Mouse (Mus musculus) left cerebral cortex, postnatal 10 days (tissue): ENCODE data around the gene Zdhhc1. TPM values are rescaled to one million over a fixed set of nuclear protein-coding genes. Genes with fewer than 3 reads are reported as not detected.

Source experiments
- DNase-seq, 2 experiments: peaks; one replicate each; pipeline ENCODE4 v3.0.0; 2021 to 2022; ENCODE audit warnings: low spot score in 2 of 2, mixed read lengths in 1 of 2; ENCODE audit errors: extremely low spot score in 1 of 2
- intact Hi-C: fragments of 180-260 bp; cut with DNase I; formaldehyde crosslinking; loops from one replicate; pipeline ENCODE4 v1.15.1; 2025
- total RNA-seq, 2 experiments: library from RNA; stranded (reverse); gene quantifications; 2 replicates each; pipeline ENCODE4 v1.2.3; 2021

Gene Zdhhc1
- total RNA-seq, 2 experiments from 2014 or later: 21.6 to 21.8 TPM

DNA sequence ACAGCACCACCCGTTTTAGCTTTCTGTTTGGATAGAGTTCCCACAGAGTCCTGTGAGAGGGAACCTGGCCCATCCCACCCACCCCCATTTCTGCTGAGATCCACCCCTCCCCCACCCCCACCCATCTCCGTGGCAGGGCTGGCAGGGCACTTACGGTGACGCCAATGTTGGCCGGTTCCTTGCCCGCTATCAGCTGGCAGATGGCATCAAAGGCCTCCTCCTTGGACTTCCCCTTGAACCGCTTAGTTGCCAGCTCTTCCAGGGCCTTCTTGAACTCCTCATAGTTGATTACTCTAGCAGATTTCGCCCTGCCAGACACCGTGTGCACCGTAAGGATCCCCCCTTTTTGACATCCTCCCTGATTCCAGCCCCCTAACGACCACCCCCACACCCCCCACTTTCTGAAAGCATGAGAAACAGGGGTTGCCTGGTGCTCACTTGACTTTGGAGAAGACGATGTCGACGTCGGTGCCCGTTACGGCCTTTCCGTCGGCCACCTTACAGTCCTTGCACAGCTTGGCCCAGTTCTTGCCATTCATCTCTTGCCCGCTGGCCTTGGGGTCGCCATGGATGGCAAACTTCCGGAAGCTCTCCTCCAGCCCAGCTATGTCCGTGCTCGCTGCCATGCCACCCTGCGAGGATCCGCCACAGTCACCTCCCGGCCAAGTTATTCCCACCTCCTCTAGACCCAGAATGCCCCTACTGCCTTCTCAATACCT is 28.5 kb downstream of the Zdhhc1 start:
- intact Hi-C loops: no loop called here
- no peak for DNase-seq

DNA sequence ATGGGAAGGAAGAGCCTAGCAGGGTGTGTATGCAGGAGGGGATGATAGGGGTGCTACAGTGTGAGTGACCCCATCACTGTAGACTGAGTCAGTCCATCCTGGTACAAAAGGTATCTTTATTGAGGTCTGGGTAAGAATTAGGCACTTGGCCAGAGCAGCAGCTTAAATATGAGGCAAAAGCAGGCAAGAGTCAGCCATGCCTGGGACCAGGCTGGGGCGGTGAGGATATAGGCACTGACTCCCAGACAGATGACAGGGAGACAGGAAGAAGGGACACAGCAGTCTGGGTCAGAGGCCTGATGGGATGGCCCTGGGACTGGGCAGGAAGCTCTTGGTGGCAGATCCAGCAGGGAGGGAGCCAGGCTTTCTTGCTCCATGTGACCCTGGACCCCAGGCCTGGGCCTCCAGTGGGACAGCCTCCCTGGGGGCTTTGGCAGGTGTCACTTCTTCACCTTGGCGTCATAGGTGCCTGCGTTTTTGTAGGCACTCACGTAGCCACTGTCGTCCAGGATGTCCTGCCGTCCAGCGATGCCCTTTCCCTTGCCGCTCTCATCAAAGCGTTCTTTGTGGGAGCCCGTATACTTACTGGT is 29.2 kb downstream of the Zdhhc1 start:
- intact Hi-C loops: no loop called here
- DNase-seq: no peak

DNA sequence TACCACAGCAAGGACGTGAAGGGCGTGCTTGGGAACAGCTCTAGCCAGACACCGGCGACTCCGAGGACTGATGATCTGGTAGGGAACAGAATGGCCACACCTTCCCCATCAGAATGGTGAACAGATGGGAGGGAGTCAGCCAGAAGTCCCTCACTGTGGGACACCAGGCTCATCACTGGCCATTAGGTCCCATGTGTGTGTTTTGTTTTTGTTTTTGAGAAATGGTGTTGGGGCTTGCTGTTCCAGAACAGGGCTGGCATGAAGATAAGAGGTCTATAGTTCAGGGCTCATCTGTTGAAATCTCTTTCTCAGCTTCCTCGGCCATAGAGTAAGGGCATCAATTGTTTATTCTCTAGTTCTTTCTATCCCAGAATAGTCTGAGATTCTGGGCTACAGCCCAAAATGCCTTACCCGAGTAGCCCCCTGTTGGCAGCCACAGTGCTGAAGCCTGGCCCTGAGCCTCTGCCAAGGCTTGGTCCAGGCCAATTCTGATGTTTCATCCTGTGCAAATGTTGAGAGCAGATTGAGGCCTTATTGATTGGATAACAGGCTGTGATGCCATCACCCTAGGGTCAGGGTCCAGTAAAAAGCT is 29.9 kb downstream of the Zdhhc1 start:
- peak; percentile 72 to 77 for DNase-seq
- intact Hi-C loops: no loop called here

DNA sequence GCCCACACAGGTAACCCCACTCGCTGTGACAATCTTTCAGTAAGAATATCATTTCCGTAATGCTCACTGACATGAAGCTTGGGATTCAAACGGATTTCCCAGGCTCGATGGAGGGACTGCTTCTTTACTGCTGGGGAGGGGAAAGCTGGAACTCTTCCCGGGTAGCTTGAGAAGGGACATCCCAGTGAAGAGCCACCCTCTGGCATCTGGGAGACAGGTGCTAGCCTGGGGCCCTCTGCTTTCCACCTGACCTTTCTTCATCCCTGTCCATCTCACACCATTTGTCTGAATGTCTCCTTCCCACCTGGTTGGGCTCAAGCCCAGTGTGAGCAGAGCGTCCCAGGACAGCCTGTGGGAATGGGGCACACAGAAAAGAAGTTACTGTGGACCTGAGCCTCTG is 30.5 kb downstream of the Zdhhc1 start:
- intact Hi-C loops: no loop called here
- DNase-seq: no peak

DNA sequence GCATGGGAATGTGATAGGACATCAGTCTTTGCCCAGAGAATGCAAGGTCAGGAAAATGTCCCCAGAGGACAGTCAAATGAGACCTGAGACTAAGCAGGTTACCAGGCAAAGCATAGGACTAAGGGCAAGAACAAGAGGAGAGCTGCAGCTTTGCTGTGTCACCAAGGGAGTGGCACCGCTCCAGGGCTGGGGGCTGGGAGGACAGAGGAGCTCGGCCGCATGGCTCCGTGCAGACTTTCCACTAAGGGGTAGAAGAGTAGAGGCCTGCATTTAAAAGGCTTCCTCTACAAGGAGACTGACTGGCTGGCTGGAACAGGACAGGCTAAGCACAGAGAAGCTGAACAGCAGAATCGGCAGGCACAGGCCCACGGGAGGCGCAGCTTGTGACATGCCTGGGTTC is 32.1 kb downstream of the Zdhhc1 start:
- DNase-seq: no peak
- intact Hi-C loops: no loop called here

DNA sequence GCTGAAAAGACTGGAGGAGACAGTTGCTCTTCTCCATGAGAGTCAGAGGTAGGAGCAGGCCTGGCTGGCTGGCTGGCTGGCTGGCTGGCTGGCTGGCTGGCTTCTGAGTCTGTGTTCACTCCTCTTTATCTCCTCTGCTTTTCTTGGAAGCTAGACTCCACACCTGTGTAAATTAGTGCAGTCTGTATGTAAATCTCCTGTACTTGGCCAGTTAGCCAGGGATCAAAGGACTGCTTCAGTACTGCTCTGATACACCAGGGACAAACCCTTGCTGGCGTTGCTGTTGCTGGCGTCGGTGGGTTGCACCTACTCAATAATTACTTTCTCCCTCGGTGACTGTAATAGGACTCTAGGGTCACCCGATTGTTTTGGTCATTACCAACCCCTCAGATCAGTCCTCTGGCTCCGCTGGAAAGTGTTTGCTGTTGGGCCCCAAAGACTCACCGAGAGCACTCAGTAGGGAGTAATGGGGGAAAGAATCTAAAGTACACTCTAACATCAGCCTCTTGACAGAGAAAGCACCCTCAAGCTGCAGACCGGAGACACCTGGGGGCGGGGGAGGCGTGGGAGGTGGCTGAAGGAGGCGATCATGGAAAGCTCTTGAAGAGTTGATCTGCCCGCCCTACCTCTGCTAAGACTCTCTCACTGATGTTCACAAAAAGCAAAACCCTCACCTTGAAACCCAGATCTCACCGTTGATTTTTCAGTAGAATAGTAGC is 35.5 kb downstream of the Zdhhc1 start:
- DNase-seq: no peak
- intact Hi-C loops: no loop called here

DNA sequence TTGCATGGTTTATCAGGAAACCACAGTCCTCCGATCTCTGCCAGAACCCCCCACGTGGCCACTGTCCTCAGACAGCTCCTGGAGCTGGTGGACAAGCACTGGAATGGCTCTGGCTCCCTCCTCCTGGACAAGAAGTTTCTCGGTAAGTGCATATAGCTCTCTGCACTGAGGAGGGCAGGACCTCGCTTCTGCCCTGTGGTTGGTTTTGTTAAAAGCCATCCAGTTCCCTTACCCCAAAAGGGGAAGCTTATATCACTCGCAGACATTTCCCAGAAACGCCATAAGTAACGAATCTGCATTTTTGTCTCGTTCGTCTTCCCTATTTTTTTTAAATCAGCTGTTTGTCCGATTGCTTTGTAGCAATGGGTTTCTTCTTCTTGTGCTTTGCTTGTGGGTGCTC is 41.5 kb downstream of the Zdhhc1 start:
- DNase-seq: no peak
- intact Hi-C loops: no loop called here

DNA sequence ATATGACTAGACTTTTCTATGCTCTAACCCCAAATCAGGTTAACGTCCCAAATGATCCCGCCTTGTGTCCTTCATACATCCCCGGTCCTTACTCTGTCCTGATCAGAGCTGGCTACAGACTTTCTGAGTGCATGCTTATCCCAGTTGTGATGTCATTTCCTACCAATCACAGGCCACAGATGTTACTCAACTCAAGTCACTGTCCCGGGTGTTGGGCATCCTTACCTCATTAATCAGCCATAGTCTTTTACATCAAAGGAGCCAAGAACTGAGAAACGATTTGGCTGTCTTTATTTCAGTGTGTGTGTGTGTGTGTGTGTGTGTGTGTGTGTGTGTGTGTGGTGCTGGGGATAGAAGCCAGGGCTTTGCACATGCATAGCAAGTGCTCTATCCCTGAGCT is 42.6 kb downstream of the Zdhhc1 start:
- intact Hi-C loops: no loop called here
- DNase-seq: no peak

DNA sequence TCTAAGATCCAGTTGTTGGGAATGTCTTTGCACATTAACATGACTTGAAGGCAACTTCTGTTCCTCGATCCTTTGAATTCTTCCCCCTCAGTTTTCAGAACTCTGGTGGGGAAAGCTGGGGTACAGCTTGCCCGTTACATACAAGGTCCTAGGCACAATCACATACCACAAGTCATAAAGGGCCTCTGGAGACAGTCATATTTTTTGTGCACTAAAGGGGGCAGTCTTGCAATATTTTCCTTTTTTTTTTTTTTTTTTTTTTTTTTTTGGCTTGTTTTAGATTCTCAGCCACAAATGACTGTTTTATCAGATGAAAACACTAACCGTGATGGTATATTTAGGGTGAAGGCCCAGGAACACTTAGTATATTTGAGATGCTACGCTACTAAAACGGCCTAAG is 43.4 kb downstream of the Zdhhc1 start:
- intact Hi-C loops: no loop called here
- no peak for DNase-seq

DNA sequence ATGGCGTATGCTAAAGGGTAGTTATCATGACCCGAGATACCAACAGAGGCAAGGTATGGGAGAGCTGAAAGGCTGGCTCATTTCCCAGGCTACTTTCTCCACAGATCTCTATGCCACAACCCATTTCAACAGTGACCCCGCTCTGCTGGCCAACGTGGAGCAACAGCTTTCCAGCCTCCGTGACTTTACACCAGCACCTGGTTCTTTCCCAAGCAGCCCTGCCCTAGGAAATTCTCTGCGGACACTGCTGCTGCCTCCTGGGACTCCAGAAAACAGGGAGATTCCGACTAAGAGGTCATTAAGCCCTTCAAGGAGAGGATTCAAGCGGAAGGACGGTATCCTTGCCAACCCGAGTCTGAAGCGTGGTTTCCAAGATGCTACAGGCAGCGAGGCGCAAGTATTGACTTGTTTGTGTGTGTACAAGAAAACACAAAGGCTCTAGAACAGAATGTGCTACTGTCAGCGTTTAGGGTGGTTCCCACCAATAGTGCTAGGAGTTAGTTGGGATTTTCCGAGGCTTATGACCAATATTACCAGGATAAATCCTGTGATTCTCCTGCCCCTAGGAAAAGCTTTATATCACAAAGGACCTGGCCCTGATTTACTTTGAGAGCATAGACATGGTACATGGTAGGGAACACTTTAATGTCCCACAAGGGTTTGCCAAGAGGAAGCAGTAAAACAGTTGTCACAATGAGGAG is 44.6 kb downstream of the Zdhhc1 start:
- DNase-seq: no peak
- intact Hi-C loops: no loop called here

DNA sequence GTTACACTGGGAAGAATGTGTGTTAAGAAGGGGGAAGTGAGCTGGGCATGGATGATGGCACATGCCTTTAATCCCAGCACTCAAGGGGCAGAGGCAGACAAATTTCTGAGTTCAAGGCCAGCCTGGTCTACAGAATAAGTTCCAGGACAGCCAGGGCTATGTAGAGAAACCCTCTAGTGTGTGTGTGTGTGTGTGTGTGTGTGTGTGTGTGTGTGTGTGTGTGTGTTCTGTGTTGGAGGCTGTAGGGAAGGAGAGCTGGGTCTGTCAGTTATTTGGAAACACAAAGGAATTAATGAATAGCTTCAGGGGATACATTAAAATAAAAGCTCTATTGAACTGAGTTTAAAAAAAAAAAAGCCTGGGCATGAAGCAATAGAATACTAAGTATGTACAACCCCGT is 45.7 kb downstream of the Zdhhc1 start:
- no peak for DNase-seq
- intact Hi-C loops: no loop called here

DNA sequence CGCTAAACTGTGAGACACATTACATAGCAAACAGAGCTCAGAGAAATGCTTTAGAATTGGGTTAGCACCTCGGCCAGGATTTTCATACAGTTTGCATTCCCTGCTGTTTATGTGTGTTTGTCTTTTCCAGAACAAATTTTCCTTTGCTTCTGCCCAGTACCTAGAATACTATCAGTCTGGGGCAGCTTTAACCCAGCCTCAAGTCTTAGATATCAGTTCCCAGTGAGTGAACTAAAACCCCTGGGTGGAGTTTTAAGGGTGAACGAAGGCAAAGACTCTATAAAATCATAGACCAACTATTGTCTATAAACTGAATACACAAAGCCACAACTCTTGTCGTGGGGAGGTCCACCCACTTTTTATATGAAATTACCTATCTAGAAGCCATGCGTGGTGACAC is 48.1 kb downstream of the Zdhhc1 start:
- DNase-seq: no peak
- intact Hi-C loops: no loop called here

DNA sequence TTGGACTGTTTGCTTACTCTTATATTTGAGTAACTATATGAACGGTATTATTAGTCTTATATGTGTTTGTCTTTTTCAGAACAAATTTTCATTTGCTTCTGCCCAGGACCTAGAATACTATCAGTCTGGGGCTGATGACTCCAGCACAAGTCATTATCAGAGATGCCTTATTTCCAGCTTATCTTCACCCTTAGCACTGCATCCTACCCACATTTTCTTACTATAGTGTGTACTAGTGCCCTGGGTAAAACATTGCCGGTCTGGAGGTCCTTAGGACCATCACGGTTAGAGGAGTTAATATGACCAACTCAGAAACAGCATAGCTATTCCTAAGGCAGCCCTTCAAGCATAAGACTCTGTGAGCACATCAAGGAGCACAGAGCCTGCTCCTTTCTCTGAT is 48.5 kb downstream of the Zdhhc1 start:
- no peak for DNase-seq
- intact Hi-C loops: no loop called here

DNA sequence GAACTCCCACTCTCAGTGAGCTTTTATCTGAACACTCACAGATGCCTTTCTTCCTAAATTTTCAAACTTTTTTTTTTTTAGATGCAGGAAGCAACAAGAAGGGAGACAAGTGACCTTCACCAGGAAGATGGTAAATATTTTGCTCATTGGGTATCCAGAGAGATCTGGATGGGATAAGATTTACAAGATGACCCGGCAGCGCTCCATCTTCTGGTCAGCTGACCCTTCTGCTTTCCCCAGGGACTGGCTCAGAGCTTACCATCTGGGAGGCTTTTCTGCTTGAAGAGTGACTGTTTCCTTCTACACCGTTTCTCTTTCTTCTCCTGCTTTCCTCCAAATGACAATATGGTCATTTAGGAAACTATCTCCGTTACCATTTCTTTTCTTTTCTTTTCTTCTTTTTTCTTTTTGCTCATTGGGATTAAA is 50.6 kb downstream of the Zdhhc1 start:
- intact Hi-C loops: no loop called here
- no peak for DNase-seq

DNA sequence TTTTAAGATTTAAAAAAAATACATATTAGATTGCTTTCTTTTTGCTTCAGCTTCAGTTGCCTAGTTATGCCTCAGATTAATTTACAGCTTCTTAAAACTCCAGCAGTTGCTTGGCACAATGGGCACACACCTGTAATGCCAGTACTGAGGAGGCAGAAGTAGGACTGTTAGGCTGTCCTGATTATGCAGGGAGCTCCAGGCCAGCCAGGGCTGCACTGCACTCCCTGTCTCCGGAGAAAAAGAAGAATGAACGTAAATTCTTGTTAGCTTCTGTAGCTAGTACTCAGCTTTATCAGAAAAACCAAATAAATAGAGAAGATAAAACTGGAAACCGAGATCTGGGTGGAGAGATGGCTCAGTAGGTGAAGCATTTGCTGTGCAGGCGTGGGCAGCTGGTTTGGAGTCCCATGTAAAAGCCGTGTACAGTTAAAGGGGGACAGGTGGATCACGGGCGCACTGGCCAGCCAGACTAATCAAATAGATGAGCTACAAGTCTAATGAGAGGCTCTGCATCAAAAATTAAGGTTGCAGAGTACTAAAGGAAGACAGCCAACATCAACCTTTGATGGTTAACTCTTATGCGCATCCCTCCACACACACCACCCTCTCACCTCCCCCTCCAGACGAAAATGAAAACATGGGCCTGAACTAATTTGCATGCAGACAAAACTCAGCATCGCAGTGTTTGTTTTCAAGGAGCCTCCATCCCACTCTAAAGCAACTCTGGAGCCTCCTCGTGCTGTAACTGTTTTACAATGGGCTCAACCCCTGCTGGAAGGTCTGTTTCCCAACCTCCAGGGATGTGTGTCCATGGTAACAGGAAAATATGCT is 51.2 kb downstream of the Zdhhc1 start:
- intact Hi-C loops: no loop called here

DNA sequence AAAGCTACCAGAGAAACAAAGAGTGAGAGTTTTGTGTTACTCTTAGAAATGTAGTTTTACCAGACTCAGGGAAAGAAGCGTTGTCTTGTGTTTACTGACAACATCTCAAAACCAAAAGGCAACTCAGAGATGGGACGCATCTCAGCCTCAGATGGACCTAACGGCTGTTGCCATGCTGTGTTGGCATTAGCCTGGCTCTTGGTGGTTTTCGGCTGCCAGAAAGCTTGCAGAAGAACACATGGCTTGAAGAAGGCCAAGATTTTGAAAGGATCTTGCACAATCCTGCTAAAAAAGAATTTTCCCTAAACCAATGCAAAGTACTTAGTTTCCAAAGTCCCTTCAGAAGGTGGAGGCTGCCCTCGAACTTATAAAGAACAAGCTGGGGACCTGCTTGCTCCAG is 54.0 kb downstream of the Zdhhc1 start:
- intact Hi-C loops: no loop called here
- DNase-seq: no peak

More for the DNA sequence above, 51.2 kb downstream of the Zdhhc1 start:
- DNase-seq: no peak

DNA sequence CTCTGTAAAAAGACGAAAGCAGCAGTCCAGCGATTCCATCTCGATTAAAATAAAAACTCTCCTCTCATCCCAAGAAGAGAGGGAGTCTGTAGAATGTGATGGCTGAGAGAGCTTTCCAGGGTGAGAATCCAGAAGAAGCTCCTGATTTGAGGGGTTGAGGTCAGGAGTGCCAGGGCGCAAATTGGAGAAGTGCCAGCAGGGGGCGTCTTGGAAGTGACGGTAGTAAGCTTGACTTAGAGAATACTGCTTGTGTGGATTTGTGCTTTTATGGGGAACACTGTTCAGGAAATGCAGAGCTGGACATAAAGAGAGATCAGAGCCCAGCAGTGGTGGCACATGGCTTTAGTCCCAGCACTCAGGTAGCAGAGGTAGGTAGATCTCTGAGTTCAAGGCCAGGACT is 55.3 kb downstream of the Zdhhc1 start:
- peak in 1 of 2 experiments; percentile 77 for DNase-seq
- intact Hi-C loops: no loop called here

DNA sequence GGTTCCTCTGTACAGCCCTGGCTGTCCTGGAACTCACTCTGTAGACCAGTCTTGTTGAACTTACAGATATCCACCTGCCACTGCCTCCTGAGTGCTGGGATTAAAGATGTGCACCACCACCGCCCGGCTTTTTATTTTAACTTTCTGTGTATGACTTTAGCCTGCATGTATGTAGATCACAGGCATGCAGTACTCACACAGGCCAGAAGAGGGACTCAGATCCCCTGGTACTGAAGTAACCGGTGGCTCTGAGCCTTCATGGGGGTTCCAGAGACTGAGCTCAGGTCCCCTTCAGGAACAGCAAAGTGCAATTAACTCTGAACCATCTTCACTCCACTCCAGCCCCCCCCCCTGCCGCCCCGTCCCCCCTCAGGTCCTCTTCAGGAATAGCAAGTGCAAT is 57.8 kb downstream of the Zdhhc1 start:
- DNase-seq: peak in 1 of 2 experiments; percentile 51
- intact Hi-C loops: no loop called here
